Mouse (Mus musculus) limb, embryonic 11.5 days (tissue): ENCODE measurements around the gene Pde3b. TPM values are rescaled to one million over a fixed set of nuclear protein-coding genes. Genes with fewer than 3 reads are reported as not detected.

ENCODE experiments used
- ATAC-seq: fragments of 200-750 bp; cut with Nextera tagmentation; 2 replicates; pipeline ENCODE4 v1.8.0; 2017; ENCODE audit warnings: low read depth; ENCODE audit not compliant: insufficient number of reproducible peaks, low FRiP score, low TSS enrichment
- DNase-seq: peaks from one replicate; pipeline ENCODE4 v3.0.0-alpha.2; 2015; ENCODE audit warnings: low spot score
- H3K27ac ChIP-seq: fragments of 300-500 bp; sonication (generic); replicated peaks from 2 replicates; pipeline ENCODE4 v1.5.1; 2014; ENCODE audit warnings: low read depth, mild to moderate bottlenecking, low read length
- H3K27me3 ChIP-seq: fragments of 300-500 bp; sonication (generic); 2 replicates; pipeline ENCODE4 v1.6.1; 2014; ENCODE audit warnings: mild to moderate bottlenecking, low read length, mixed read lengths; ENCODE audit not compliant: control insufficient read depth, insufficient read depth
- H3K36me3 ChIP-seq: fragments of 300-500 bp; sonication (generic); 2 replicates; pipeline ENCODE4 v1.6.1; 2014; ENCODE audit warnings: mild to moderate bottlenecking, low read length, moderate library complexity, mixed read lengths; ENCODE audit not compliant: control insufficient read depth, insufficient read depth
- H3K4me1 ChIP-seq: fragments of 300-500 bp; sonication (generic); 2 replicates; pipeline ENCODE4 v1.6.1; 2014; ENCODE audit warnings: low read length, mixed read lengths; ENCODE audit not compliant: control insufficient read depth, insufficient read depth
- H3K4me2 ChIP-seq: fragments of 300-500 bp; sonication (generic); 2 replicates; pipeline ENCODE4 v1.6.1; 2014; ENCODE audit warnings: low read depth, mild to moderate bottlenecking, moderate library complexity; ENCODE audit not compliant: severe bottlenecking
- H3K4me3 ChIP-seq: fragments of 300-500 bp; sonication (generic); 2 replicates; pipeline ENCODE4 v1.5.1; 2014; ENCODE audit warnings: low read depth, low read length
- H3K9ac ChIP-seq: fragments of 300-500 bp; sonication (generic); 2 replicates; pipeline ENCODE4 v1.6.1; 2014; ENCODE audit warnings: mild to moderate bottlenecking, low read length
- H3K9me3 ChIP-seq: fragments of 300-500 bp; sonication (generic); 2 replicates; pipeline ENCODE4 v1.6.1; 2016; ENCODE audit warnings: low read length; ENCODE audit not compliant: control insufficient read depth
- WGBS: fragments of 180-500 bp; shearing (Covaris S2); extraction: QIAGEN DNeasy Blood & Tissue Kit; methylation state at CpG from one replicate; pipeline ENCODE4 v1.1.7; 2014; 5-methylcytosine and 5-hydroxymethylcytosine counted together
- polyA plus RNA-seq: library from polyadenylated mRNA; unstranded; fragments of >200 nt; fragmentation: Nextera tagmentation; extraction: Ambion mirVana; gene quantifications from 2 replicates; pipeline ENCODE4 v1.2.1, GENCODE M21; 2014

Gene Pde3b
- polyA plus RNA-seq, 1 experiment from 2014 or later: 11.3 TPM

- Histone ChIP-seq H3K4me3 (no peak overlapping the region), H3K27me3 (no peaks in the 10 kb centered on the region), H3K4me2 (no peak overlapping the region), H3K36me3 (no peaks in the 10 kb centered on the region), H3K4me1 (no peaks in the 10 kb centered on the region), H3K9me3 (no peaks in the 10 kb centered on the region), H3K27ac (no peak overlapping the region), H3K9ac (no peak overlapping the region)
- DNase-seq: no peak
- 82% methylated on average over 4 of the region's 4 CpGs for WGBS
- no peak for ATAC-seq
These were observed 16.9 kb downstream of the Pde3b start for GRCm38 (mm10) chr7:114431966-114432365.

GRCm38 (mm10) chr7:114439726-114440125 is 24.6 kb downstream of the Pde3b start:
- Histone ChIP-seq H3K27me3 (no peaks in the 10 kb centered on the region), H3K27ac (no peak overlapping the region), H3K4me3 (no peak overlapping the region), H3K9me3 (no peaks in the 10 kb centered on the region), H3K4me2 (no peak overlapping the region), H3K4me1 (no peaks in the 10 kb centered on the region), H3K36me3 (no peaks in the 10 kb centered on the region), H3K9ac (no peak overlapping the region)
- DNase-seq (no peak), ATAC-seq (no peak)
- 92% methylated on average over 1 of the region's 1 CpGs for WGBS

- Histone ChIP-seq H3K27ac (no peak overlapping the region), H3K4me2 (no peak overlapping the region), H3K4me3 (no peak overlapping the region), H3K9me3 (no peaks in the 10 kb centered on the region), H3K9ac (no peak overlapping the region), H3K4me1 (no peaks in the 10 kb centered on the region), H3K27me3 (no peaks in the 10 kb centered on the region), H3K36me3 (no peaks in the 10 kb centered on the region)
- WGBS: 87% methylated on average over 1 of the region's 1 CpGs
- no peak for ATAC-seq
- no peak for DNase-seq
These were observed 25.4 kb downstream of the Pde3b start for GRCm38 (mm10) chr7:114440494-114440893.

- no peak overlapping the region for H3K4me3 ChIP-seq
- H3K27me3 ChIP-seq: no peaks in the 10 kb centered on the region
- no peak overlapping the region for H3K4me2 ChIP-seq
- H3K9ac ChIP-seq: no peak overlapping the region
- no peaks in the 10 kb centered on the region for H3K4me1 ChIP-seq
- ATAC-seq: no peak
- H3K9me3 ChIP-seq: no peaks in the 10 kb centered on the region
- DNase-seq: no peak
- no peaks in the 10 kb centered on the region for H3K36me3 ChIP-seq
- WGBS: 66% methylated on average over 3 of the region's 3 CpGs
- H3K27ac ChIP-seq: no peak overlapping the region
These were observed 37.8 kb downstream of the Pde3b start for GRCm38 (mm10) chr7:114452876-114453275.

GRCm38 (mm10) chr7:114453300-114453990 is 38.4 kb downstream of the Pde3b start:
- H3K4me3 ChIP-seq: no peak overlapping the region
- DNase-seq: no peak
- H3K27me3 ChIP-seq: no peaks in the 10 kb centered on the region
- H3K4me2 ChIP-seq: no peak overlapping the region
- H3K27ac ChIP-seq: no peak overlapping the region
- WGBS: 88% methylated on average over 5 of the region's 5 CpGs
- no peaks in the 10 kb centered on the region for H3K36me3 ChIP-seq
- H3K4me1 ChIP-seq: no peaks in the 10 kb centered on the region
- H3K9ac ChIP-seq: no peak overlapping the region
- ATAC-seq: no peak
- H3K9me3 ChIP-seq: no peaks in the 10 kb centered on the region

- H3K4me1 ChIP-seq: no peaks in the 10 kb centered on the region
- 84% methylated on average over 1 of the region's 1 CpGs for WGBS
- H3K4me2 ChIP-seq: no peak overlapping the region
- no peaks in the 10 kb centered on the region for H3K36me3 ChIP-seq
- no peak overlapping the region for H3K4me3 ChIP-seq
- H3K9me3 ChIP-seq: no peaks in the 10 kb centered on the region
- no peak overlapping the region for H3K27ac ChIP-seq
- no peak for DNase-seq
- no peak for ATAC-seq
- H3K9ac ChIP-seq: no peak overlapping the region
- no peaks in the 10 kb centered on the region for H3K27me3 ChIP-seq
These were observed 39.8 kb downstream of the Pde3b start for GRCm38 (mm10) chr7:114454858-114455257.

- no peaks in the 10 kb centered on the region for H3K4me1 ChIP-seq
- 96% methylated on average over 4 of the region's 4 CpGs for WGBS
These were observed 41.8 kb downstream of the Pde3b start for GRCm38 (mm10) chr7:114456904-114457303.

GRCm38 (mm10) chr7:114459909-114460308 is 44.8 kb downstream of the Pde3b start:
- DNase-seq: no peak
- Histone ChIP-seq H3K27me3 (no peaks in the 10 kb centered on the region), H3K9me3 (no peaks in the 10 kb centered on the region), H3K36me3 (no peaks in the 10 kb centered on the region), H3K4me1 (no peaks in the 10 kb centered on the region), H3K4me2 (no peak overlapping the region), H3K9ac (no peak overlapping the region), H3K27ac (no peak overlapping the region), H3K4me3 (no peak overlapping the region)
- 60% methylated on average over 1 of the region's 1 CpGs for WGBS
- no peak for ATAC-seq

More at GRCm38 (mm10) chr7:114456904-114457303, 41.8 kb downstream of the Pde3b start:
- Histone ChIP-seq H3K9ac (no peak overlapping the region), H3K9me3 (no peaks in the 10 kb centered on the region), H3K27ac (no peak overlapping the region), H3K27me3 (no peaks in the 10 kb centered on the region), H3K36me3 (no peaks in the 10 kb centered on the region), H3K4me3 (no peak overlapping the region), H3K4me2 (no peak overlapping the region)
- no peak for DNase-seq
- no peak for ATAC-seq

- H3K4me3 ChIP-seq: no peak overlapping the region
- H3K36me3 ChIP-seq: no peaks in the 10 kb centered on the region
- WGBS: 79% methylated on average over 2 of the region's 2 CpGs
- H3K27me3 ChIP-seq: no peaks in the 10 kb centered on the region
- H3K9me3 ChIP-seq: no peaks in the 10 kb centered on the region
- no peak overlapping the region for H3K27ac ChIP-seq
- ATAC-seq (no peak), DNase-seq (no peak)
- no peaks in the 10 kb centered on the region for H3K4me1 ChIP-seq
- H3K4me2 ChIP-seq: no peak overlapping the region
- H3K9ac ChIP-seq: no peak overlapping the region
These were observed 46.6 kb downstream of the Pde3b start for GRCm38 (mm10) chr7:114461727-114462126.
